Mouse (Mus musculus) forebrain, postnatal 0 days (tissue): ENCODE measurements around the gene Tmcc1. TPM values are rescaled to one million over a fixed set of nuclear protein-coding genes. Genes with fewer than 3 reads are reported as not detected.

ENCODE experiments used
- ATAC-seq: fragments of 200-750 bp; cut with Nextera tagmentation; 2 replicates; pipeline ENCODE4 v1.8.0; 2017; ENCODE audit warnings: mild to moderate bottlenecking, moderate library complexity
- DNase-seq: peaks from one replicate; pipeline ENCODE4 v3.0.0-alpha.2; 2015
- H3K27ac ChIP-seq: fragments of 300-500 bp; sonication (generic); 2 replicates; pipeline ENCODE4 v1.5.1; 2014; ENCODE audit warnings: low read depth, mild to moderate bottlenecking, antibody characterized with exemption, low read length, moderate library complexity, mixed read lengths
- H3K27me3 ChIP-seq: fragments of 300-500 bp; sonication (generic); 2 replicates; pipeline ENCODE4 v1.6.1; 2014; ENCODE audit warnings: mild to moderate bottlenecking, low read length, mixed read lengths; ENCODE audit not compliant: insufficient read depth
- H3K36me3 ChIP-seq: fragments of 300-500 bp; sonication (generic); 2 replicates; pipeline ENCODE4 v1.6.1; 2014; ENCODE audit warnings: mild to moderate bottlenecking, moderate library complexity; ENCODE audit not compliant: insufficient read depth
- H3K4me1 ChIP-seq: fragments of 300-500 bp; sonication (generic); 2 replicates; pipeline ENCODE4 v1.6.1; 2014; ENCODE audit warnings: antibody characterized with exemption; ENCODE audit not compliant: insufficient read depth
- H3K4me2 ChIP-seq: fragments of 300-500 bp; sonication (generic); 2 replicates; pipeline ENCODE4 v1.6.1; 2014; ENCODE audit warnings: low read depth, mild to moderate bottlenecking, moderate library complexity
- H3K4me3 ChIP-seq: fragments of 300-500 bp; sonication (generic); 2 replicates; pipeline ENCODE4 v1.5.1; 2014; ENCODE audit warnings: low read depth, low read length, mixed read lengths
- H3K9ac ChIP-seq: fragments of 300-500 bp; sonication (generic); 2 replicates; pipeline ENCODE4 v1.6.1; 2014; ENCODE audit warnings: mild to moderate bottlenecking
- H3K9me3 ChIP-seq: fragments of 300-500 bp; sonication (generic); 2 replicates; pipeline ENCODE4 v1.6.1; 2016; ENCODE audit warnings: low read length
- CTCF ChIP-seq: sonication (generic); IDR thresholded peaks from 2 replicates; pipeline ENCODE4 v1.5.1; 2016; ENCODE audit warnings: antibody characterized with exemption, control low read depth, low read depth
- WGBS: fragments of 180-500 bp; shearing (Covaris S2); extraction: QIAGEN DNeasy Blood & Tissue Kit; methylation state at CpG from one replicate; pipeline ENCODE4 v1.1.7; 2014; 5-methylcytosine and 5-hydroxymethylcytosine counted together
- polyA plus RNA-seq: library from polyadenylated mRNA; unstranded; fragments of >200 nt; fragmentation: Nextera tagmentation; extraction: Ambion mirVana; gene quantifications from 2 replicates; pipeline ENCODE4 v1.2.1, GENCODE M21; 2015
- total RNA-seq: library from RNA; depleted of rRNA; stranded (reverse); fragments of >200 nt; gene quantifications from 2 replicates; pipeline ENCODE4 v1.2.3, GENCODE M21; 2014

Tmcc1 gene
- total and polyA plus RNA-seq, 2 experiments from 2014 or later: 13.6 to 48.2 TPM

DNA sequence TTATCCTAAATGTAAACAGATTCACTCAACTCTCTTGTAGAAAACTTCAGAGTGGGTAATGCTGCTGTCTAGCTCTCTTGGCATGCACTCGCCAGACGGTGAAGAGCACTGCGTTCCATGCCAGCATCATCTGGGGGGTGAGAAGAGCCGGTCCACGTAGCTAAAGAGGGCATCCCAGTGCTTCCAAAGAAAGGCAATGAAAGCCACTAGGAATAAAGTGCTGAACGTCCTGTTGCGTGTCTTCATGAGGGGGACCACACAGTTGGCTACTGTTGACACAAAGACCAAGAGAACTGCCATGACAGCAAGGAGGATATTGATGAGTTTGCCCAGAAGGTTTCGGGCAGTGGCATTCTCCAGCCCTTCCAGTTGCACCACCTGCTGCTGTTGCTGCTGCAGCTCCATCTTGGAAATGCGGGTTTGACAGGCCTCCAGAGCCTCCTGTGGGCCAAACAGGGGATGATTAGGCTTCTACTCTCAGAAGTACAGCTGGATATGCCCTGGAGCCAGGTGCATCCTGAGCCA is 171.3 kb downstream of the Tmcc1 start:
- H3K27ac ChIP-seq: no peak overlapping the region
- no peaks in the 10 kb centered on the region for H3K27me3 ChIP-seq
- no peaks in the 10 kb centered on the region for H3K4me1 ChIP-seq
- no peak overlapping the region for H3K9ac ChIP-seq
- 86% methylated on average over 9 of the region's 9 CpGs for WGBS
- H3K4me2 ChIP-seq: no peak overlapping the region
- H3K4me3 ChIP-seq: no peak overlapping the region; the same call in 1 of the 2 replicates
- DNase-seq (no peak), ATAC-seq (no peak)
- no peak for TF ChIP-seq CTCF
- peaks cover 46% of the 10 kb centered on the region for H3K36me3 ChIP-seq
- H3K9me3 ChIP-seq: peaks cover 10% of the 10 kb centered on the region

DNA sequence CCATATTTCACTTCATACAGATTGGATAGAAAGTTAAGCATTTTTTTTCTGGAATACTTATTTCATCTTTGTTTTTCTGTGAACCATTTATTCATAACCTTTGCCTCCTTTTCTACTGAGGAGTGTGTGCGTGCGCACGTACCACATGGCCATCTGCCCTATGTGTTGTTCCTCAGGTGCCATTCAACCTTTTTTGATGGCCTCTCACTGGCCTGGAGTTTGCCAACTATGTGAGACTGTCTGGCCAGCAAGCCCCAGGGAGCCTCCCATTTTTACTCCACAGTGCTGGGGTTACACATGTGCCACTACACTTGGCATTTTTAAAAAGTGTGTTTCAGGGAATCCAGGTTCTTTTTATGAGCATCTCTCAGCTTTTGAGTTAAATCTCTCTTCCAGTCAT is 177.4 kb downstream of the Tmcc1 start:
- no peak overlapping the region for H3K4me2 ChIP-seq
- no peak for TF ChIP-seq CTCF
- H3K9me3 ChIP-seq: no peaks in the 10 kb centered on the region
- H3K27me3 ChIP-seq: no peaks in the 10 kb centered on the region
- H3K9ac ChIP-seq: no peak overlapping the region
- no peak for ATAC-seq
- no peak for DNase-seq
- H3K4me1 ChIP-seq: no peaks in the 10 kb centered on the region
- WGBS: 88% methylated on average over 3 of the region's 3 CpGs
- H3K4me3 ChIP-seq: no peak overlapping the region
- H3K27ac ChIP-seq: no peak overlapping the region
- H3K36me3 ChIP-seq: peaks cover 12% of the 10 kb centered on the region

DNA sequence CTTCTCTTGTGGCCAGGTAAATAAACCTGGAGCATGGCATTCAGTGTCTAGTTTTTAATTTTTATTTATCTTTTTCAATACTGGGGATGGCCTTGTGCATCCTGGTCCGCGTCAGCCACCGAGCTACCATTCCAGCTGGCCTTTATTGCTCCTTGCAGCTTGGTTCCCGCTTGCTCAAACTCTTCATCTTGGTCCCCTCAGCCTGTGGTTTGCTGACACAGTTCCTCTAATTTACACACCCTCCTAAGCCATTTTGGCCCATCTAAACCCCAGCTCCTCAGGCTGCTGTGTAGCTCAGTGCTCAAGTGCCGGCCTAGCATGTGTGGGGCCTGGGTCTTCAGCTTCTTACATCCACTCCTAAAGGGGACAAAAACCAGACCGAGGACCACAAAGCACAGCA is 179.2 kb downstream of the Tmcc1 start:
- Histone ChIP-seq H3K9ac (no peak overlapping the region), H3K27me3 (no peaks in the 10 kb centered on the region), H3K27ac (no peak overlapping the region), H3K9me3 (no peaks in the 10 kb centered on the region), H3K4me1 (no peaks in the 10 kb centered on the region), H3K4me3 (no peak overlapping the region), H3K4me2 (no peak overlapping the region), H3K36me3 (no peaks in the 10 kb centered on the region)
- no peak for DNase-seq
- WGBS: 89% methylated on average over 6 of the region's 6 CpGs
- no peak for TF ChIP-seq CTCF
- no peak for ATAC-seq

DNA sequence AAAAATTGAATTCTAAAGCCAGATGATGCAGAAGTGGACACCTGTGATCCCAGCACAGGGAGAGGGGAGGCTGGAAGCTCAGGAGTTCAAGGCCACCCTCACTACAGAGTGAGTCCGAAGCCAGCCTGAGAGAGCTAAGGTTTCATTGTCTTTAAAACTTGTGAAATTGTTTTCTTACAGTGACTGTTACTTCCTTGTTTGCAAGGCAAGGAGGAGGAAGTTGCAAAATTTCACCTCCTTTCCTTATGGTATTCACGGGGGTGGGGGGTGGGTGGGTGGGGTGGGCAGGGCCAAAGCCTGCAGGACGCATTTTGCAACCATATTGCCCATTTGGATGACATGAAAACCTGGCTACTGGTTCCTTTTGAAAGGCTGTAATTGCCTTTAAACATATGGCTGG is 179.6 kb downstream of the Tmcc1 start:
- Histone ChIP-seq H3K9me3 (no peaks in the 10 kb centered on the region), H3K27me3 (no peaks in the 10 kb centered on the region), H3K36me3 (no peaks in the 10 kb centered on the region), H3K9ac (no peak overlapping the region), H3K4me3 (no peak overlapping the region), H3K27ac (no peak overlapping the region), H3K4me1 (no peaks in the 10 kb centered on the region), H3K4me2 (no peak overlapping the region)
- TF ChIP-seq CTCF: no peak
- no peak for ATAC-seq
- WGBS: 70% methylated on average over 3 of the region's 3 CpGs
- DNase-seq: no peak

DNA sequence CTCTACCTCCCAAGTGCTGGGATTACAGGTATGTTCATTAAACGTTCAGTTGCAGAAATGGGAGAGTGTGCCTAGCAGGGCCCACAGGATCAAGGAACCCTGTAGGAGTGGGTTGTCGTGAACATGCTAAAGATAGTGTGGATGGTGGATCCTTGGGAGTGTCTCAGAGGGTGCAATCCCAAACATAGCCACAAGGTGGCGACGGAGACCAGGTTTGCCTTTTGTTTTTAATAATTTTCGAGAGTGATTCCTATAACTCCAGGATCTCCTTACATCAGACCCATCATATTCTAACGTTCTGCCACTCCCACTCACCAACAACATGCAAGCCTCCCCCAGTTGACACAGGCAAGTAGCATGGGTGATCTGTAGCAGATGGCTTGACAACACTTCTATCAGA is 182.7 kb downstream of the Tmcc1 start:
- WGBS: 2% methylated on average over 6 of the region's 6 CpGs
- no peaks in the 10 kb centered on the region for H3K36me3 ChIP-seq
- no peak overlapping the region for H3K4me3 ChIP-seq
- no peak overlapping the region for H3K9ac ChIP-seq
- H3K4me1 ChIP-seq: no peaks in the 10 kb centered on the region
- DNase-seq (peak; percentile 93), ATAC-seq (peak; percentile 79)
- no peak overlapping the region for H3K4me2 ChIP-seq
- no peaks in the 10 kb centered on the region for H3K9me3 ChIP-seq
- H3K27ac ChIP-seq: no peak overlapping the region
- peak; percentile 99 for TF ChIP-seq CTCF
- no peaks in the 10 kb centered on the region for H3K27me3 ChIP-seq

DNA sequence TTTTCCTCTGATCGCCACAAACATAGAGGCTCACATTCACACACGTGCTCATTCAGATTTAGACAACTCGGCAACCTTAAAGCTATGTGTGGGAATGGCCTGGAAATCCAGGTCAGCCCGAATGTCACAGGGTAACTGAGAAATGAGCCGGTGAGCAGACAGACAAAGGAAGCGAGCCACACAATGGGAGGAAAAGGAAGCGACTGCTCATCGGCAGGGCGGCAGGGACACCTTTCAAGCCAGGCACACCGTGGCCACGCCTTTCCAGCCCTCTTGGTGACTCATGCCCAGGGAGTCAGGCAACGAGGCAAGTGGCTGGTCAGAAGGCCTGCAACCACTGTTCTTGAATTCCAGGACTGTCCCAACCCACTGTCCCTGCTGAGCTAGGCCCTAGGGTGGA is 183.9 kb downstream of the Tmcc1 start:
- DNase-seq: no peak
- Histone ChIP-seq H3K27me3 (no peaks in the 10 kb centered on the region), H3K36me3 (no peaks in the 10 kb centered on the region), H3K4me1 (no peaks in the 10 kb centered on the region), H3K9ac (no peak overlapping the region), H3K4me3 (no peak overlapping the region), H3K4me2 (no peak overlapping the region), H3K27ac (no peak overlapping the region), H3K9me3 (no peaks in the 10 kb centered on the region)
- ATAC-seq: no peak
- no peak for TF ChIP-seq CTCF
- WGBS: 55% methylated on average over 12 of the region's 12 CpGs

DNA sequence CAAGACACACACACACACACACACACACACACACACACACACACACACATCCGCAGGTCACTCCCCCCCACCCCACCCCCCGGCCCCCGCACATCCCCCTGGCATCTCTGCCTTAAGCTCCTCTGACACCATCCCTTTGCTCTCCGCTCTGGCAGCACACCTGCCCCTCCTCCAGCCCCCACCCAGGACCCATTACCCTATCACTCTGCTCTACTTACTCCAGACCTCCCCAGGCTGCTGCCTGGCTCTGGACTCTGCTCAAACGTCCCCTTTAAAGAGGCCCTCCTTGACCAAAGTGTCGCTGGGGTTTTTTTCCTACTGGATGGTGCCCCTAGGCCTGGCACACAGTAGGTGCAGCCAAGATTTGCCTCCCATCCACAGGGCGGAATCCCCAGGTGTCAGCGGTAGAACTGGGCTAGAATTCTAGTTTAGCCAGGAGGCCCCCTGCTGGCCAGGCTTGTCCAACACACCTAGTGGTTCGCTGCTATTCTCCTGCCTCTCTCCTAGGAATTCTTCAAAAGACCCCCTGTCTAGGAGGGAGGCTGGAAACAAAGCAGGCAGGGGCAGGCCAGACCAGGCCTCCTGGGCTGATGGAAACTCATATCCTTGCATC is 185.6 kb downstream of the Tmcc1 start:
- H3K27me3 ChIP-seq: no peaks in the 10 kb centered on the region
- no peak overlapping the region for H3K4me3 ChIP-seq
- no peaks in the 10 kb centered on the region for H3K4me1 ChIP-seq
- H3K27ac ChIP-seq: no peak overlapping the region
- DNase-seq: peak; percentile 77
- WGBS: 27% methylated on average over 9 of the region's 9 CpGs
- TF ChIP-seq CTCF: peak; percentile 83
- no peaks in the 10 kb centered on the region for H3K9me3 ChIP-seq
- H3K36me3 ChIP-seq: no peaks in the 10 kb centered on the region
- H3K4me2 ChIP-seq: no peak overlapping the region
- no peak overlapping the region for H3K9ac ChIP-seq
- peak; percentile 45; the same call in 1 of the 2 replicates for ATAC-seq
